Mouse (Mus musculus): ENCODE measurements around the gene Pla2g7.

Pla2g7 gene

DNA sequence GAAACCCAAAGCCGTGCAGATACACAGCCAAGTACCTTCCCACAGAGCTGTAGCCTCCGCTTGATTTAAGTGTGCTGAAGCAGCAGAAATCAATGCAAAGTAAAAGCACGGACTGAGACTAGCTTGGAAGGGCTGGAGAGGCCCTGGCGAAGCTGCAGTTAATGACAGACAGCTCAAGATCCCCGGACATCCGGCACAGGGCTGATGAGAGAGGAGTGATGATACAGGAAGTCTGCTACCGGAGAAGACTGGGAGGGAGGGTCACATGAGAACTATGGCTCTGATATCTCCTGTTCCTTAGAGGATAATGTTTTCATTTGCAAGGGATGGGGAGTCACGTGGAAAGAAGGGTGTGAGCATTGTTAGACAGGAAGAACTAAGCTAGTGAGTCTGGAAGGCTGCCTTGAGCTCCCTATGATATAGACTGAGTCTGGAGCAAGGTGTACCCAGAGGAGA is 13.1 kb downstream of the Pla2g7 start:
- no peak for DNase-seq

DNA sequence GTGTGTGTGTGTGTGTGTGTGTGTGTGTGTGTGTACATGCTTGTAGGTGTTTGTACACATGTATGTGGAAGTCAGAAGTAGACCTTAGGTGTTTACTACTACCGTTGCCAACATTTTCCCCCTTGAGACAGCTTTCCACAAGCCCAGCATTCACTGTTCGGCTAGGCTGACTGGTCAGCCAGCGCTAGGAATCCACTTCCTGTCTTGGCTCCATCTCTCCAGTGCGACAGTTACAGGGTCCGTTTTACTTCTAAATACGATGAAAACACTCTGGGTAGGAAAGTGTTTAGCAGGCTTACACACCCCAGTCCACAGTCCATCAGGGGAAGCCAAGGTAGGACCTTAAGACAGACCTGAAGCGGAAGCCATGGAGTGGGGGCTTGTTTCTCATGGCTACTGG is 16.9 kb downstream of the Pla2g7 start:
- no peak for DNase-seq

DNA sequence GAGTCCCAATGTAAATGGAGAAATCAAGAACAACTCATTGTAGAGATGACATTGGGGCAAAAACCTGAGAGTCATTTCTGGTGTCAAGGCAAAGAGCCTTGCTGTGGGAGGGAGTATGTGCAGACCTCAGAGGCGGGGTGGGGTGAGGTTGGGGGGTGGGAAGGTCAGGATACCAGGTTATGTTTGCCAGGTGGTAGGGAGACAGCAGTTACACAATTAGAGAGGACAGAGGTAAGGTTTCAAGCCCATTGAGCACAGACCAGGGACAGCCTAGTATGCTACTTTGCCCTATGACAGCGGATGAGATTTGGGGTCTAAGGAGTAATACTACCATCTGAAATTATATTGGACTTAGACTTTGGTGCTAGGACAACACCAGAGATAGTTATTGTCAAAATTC is 19.4 kb downstream of the Pla2g7 start:
- no peak for DNase-seq

GRCm38 (mm10) chr17:43589750-43590149 is 21.9 kb downstream of the Pla2g7 start:
- no peak for DNase-seq

DNA sequence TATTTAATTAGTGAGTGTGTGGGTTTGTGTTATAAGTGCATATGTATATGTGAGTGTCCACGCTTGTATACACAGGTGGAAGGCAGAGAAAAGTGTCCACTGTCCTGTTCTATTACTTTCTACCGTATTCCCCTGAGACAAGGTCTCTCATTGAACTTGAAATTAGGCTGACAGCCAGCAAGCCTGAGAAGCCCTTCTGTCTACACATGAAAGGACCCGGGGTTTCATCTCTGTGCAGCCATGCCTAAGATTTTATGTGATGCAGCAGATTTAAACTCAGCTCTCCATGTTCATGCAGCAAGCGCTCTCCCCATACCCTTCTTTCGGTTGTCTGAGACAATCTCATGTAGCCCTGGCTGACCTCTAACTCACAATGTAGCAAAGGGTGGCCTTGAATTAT is 22.6 kb downstream of the Pla2g7 start:
- no peak for DNase-seq

DNA sequence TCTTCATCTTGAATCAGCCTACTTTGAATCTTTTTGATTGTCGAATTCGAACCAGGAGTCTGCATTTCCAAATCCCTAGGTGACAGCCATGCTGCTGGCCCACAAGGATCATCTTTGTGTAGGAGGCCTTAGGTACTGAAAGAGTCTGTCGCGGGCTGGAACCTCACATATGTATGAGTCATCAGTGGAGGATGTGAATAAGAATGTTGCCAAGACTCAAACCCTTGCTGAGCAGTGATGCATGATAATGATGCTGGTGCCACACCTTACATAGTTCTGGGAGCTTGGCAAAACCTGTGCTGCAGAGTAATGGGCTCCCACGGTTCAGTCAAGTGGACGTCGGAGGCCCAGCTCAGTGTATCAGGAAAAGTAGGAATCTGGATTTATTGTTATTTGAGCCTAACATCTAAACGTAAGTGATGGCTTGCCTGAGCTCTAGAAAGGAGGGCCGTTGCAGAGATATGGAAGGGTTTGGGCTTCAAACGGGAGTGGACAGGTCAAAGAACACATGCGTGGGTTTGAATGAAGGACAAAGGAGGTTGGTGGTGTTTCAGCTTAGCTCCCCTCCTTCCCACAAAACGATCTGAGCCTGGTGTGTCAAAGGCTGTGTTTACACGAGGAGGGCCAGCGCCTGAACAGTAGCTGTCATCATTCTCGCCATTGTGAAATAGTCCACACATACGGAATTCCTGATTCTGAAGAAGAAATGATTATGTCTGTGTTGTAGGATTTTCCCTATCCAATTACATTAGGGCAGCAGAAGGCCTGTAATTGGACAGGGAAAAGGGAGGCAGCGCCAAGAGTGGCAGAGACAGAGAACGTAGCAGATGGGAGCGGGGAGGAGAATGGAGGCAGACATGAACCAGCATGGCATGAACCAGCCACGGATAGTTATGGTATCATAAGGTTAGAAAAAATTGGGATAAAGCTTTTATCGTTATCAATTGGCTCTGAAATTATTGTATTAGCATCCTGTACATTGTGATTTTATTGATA is 24.7 kb downstream of the Pla2g7 start:
- peak; percentile 30 to 31 for DNase-seq

DNA sequence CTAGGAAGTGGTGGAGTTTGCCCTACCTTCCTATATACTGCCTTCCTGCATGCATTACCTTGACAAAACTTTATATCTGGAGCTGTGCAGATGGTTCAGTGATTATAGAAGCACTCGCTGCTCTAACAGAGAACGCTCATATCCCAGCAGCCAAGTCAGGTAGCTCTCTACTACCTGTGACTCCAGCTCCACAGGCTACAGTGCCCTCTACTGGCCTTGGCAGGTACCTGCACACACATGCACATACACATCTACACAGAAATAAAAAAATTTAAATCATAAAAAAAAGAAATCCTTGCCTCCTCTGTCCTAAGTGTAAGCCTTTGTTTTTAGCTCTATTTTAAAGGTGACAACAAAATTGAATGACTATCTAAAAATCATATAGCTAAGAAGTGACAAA is 29.8 kb downstream of the Pla2g7 start:
- no peak for DNase-seq

DNA sequence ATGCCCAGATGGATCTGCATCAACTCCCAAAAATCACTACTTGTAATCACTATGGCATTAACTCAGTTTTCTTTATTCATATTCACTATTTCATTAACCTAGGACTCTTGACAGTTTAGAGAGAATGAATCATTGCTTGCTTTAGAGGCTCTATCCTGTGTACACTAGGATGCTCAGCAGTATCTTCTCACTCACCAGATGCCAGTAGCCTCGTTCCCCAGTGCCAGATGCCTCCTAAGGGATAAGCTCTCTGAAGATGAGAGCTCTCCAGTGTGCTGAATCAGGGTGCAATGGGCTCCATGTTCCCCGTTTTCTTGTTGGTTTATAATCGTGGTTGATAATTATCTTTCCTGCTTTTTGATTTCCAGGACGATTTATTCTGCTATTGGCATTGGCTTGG is 30.8 kb downstream of the Pla2g7 start:
- DNase-seq: no peak

- DNase-seq: peak; percentile 73 to 83
These were observed 38.8 kb downstream of the Pla2g7 start for GRCm38 (mm10) chr17:43606704-43607103.

DNA sequence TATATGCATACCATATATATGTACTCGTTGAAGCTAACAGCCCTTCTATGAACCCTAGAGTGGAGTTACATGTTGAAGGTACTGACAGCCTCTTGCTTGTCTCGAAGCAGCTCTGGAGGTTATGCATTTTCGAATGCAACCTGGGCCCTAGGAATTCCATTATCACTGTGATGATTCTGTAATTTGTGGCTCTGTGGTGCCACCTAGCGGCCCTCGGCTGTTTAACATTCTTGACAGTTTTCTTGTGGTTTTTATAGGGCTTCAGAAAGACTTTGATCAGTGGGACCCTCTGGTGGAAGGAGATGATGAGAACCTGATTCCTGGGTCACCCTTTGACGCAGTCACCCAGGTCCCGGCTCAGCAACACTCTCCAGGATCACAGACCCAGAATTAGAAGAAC is 43.7 kb downstream of the Pla2g7 start:
- peak; percentile 78 to 79 for DNase-seq

- no peak for DNase-seq
These were observed 44.3 kb downstream of the Pla2g7 start for GRCm38 (mm10) chr17:43612221-43612620.

GRCm38 (mm10) chr17:43619156-43619555 is 51.3 kb downstream of the Pla2g7 start:
- DNase-seq: no peak

- DNase-seq: no peak
These were observed 54.2 kb downstream of the Pla2g7 start for GRCm38 (mm10) chr17:43622076-43622475.

DNA sequence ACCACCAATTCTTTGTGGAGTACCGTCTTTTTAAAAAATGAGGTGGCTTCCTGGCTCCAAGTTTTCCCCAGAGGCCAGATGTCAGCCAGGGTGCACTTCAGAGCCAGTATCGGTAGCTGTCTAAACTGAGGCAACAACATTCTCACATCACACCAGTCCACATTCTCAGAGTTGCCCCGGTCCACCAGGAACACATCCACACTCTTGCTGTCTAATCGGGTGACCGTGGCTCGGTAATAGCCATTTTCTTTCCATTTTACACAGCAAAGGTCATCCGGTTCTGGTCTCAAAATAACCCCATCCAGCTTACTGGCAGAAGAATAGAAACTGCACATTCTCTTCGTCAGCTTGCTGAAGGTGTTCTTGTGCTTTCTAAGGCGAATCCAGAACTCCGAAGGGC is 60.3 kb downstream of the Pla2g7 start:
- DNase-seq: no peak

DNA sequence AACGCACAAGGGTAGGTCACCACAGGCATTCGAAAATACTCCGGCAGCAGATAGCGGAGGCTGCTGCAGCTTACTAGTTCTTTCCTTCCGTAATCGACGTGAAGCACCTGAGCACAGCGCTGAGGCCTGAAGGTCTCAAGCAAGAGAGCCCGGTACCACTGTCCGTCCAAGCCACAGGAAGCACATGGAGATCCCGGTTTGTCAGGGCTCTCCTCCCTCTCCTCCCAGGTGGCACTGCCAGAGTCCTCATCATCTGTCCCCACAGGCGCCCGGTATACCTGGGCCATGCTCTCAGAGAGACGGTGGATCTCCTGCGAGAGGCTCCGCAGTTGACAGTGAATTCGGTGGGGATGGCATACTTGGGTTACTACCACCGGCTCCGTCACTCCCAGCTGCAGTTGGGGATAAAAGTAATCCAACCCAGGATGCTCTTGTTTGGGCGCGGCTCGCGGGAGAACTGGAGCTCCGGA is 61.2 kb downstream of the Pla2g7 start:
- no peak for DNase-seq

- peak; percentile 32 for DNase-seq
These were observed 61.9 kb downstream of the Pla2g7 start, which contains the start of gene Tdrd6 for GRCm38 (mm10) chr17:43629496-43630426. Gene Tdrd6 (minus strand): TSS chr17:43630299.

DNA sequence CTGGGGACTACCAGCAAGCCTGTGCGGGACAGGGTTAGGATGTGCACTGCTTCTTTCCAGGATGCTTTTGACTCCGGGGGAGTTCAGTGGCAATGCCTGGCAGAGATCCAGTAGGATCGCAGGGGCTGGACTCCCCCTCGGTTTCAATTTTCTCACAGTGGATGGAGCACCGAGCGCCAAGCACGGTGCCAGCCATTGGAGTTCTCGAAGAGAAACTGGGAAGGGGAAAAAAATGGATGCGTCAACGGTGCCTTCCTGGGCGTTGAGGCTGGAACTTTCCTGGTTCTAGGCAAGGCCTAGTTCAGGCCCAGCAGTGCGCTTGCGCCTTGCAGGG is 62.5 kb downstream of the Pla2g7 start:
- DNase-seq: peak in 1 of 2 experiments; percentile 22

GRCm38 (mm10) chr17:43637146-43637545 is 69.2 kb downstream of the Pla2g7 start:
- no peak for DNase-seq

GRCm38 (mm10) chr17:43640825-43641224 is 72.9 kb downstream of the Pla2g7 start:
- peak in 1 of 2 experiments; percentile 16 for DNase-seq

- no peak for DNase-seq
These were observed 75.3 kb downstream of the Pla2g7 start for GRCm38 (mm10) chr17:43643191-43643590.

DNA sequence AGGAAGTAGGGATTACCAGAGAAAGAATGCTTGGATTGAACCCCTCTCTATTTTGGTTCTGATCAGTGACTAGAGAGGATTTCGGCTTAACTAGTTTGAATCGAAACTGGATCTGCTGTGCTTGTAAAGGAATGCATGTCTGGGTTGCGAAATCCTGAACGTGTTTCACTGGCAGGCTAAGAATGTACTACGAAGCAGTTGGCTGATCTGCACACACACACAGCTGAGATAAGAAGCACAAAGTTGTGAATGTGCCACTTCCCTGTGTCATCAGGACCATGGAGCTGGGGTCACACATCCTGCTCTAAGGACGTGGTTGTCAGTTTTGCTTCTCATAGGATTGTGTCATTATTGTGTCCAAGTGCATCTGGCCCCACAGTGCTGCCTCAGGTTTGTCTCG is 76.5 kb downstream of the Pla2g7 start:
- no peak for DNase-seq

GRCm38 (mm10) chr17:43645136-43645535 is 77.2 kb downstream of the Pla2g7 start:
- DNase-seq: no peak

GRCm38 (mm10) chr17:43646925-43647324 is 79.0 kb downstream of the Pla2g7 start:
- DNase-seq: no peak
